Mouse (Mus musculus) stomach, postnatal 0 days (tissue): ENCODE measurements at regions not wholly inside any gene's neighbourhood (a gene's known extent, or its start where the extent isn't known, plus 50 kb on each side); places are given as distances from the start of the nearest gene placed in this dataset.

Experiments
- ATAC-seq: fragments of 200-750 bp; cut with Nextera tagmentation; 2 replicates; pipeline ENCODE4 v1.8.0; 2017; ENCODE audit not compliant: low FRiP score, low TSS enrichment
- DNase-seq: peaks from one replicate; pipeline ENCODE4 v3.0.0-alpha.2; 2016; ENCODE audit warnings: low spot score
- H3K27ac ChIP-seq: fragments of 300-500 bp; sonication (generic); replicated peaks from 2 replicates; pipeline ENCODE4 v1.5.1; 2014; ENCODE audit warnings: mild to moderate bottlenecking, control low read depth
- H3K27me3 ChIP-seq: fragments of 300-500 bp; sonication (generic); 2 replicates; pipeline ENCODE4 v1.6.1; 2014; ENCODE audit warnings: low read length; ENCODE audit not compliant: control insufficient read depth, insufficient read depth
- H3K36me3 ChIP-seq: fragments of 300-500 bp; sonication (generic); 2 replicates; pipeline ENCODE4 v1.6.1; 2014; ENCODE audit warnings: low read length, mixed read lengths; ENCODE audit not compliant: control insufficient read depth, insufficient read depth
- H3K4me1 ChIP-seq: fragments of 300-500 bp; sonication (generic); replicated peaks from 2 replicates; pipeline ENCODE4 v1.6.1; 2014; ENCODE audit warnings: antibody characterized with exemption; ENCODE audit not compliant: control insufficient read depth, insufficient read depth
- H3K4me2 ChIP-seq: fragments of 300-500 bp; sonication (generic); replicated peaks from 2 replicates; pipeline ENCODE4 v1.6.1; 2014; ENCODE audit warnings: low read depth, mild to moderate bottlenecking, control low read depth, moderate library complexity
- H3K4me3 ChIP-seq: fragments of 300-500 bp; sonication (generic); 2 replicates; pipeline ENCODE4 v1.5.1; 2014; ENCODE audit warnings: low read depth, low read length, control low read depth
- H3K9ac ChIP-seq: fragments of 300-500 bp; sonication (generic); 2 replicates; pipeline ENCODE4 v1.6.1; 2014; ENCODE audit warnings: mild to moderate bottlenecking, low read length, control low read depth, mixed read lengths
- H3K9me3 ChIP-seq: fragments of 300-500 bp; sonication (generic); 2 replicates; pipeline ENCODE4 v1.6.1; 2016; ENCODE audit warnings: low read length; ENCODE audit not compliant: control insufficient read depth
- CTCF ChIP-seq: IDR thresholded peaks from 2 replicates; pipeline ENCODE4 v1.5.1; 2016; ENCODE audit warnings: antibody characterized with exemption, low read depth, mild to moderate bottlenecking, moderate library complexity
- EP300 ChIP-seq: optimal IDR thresholded peaks from 2 replicates; pipeline ENCODE3; 2016; ENCODE audit warnings: antibody characterized with exemption
- WGBS: fragments of 180-500 bp; shearing (Covaris S2); extraction: QIAGEN DNeasy Blood & Tissue Kit; methylation state at CpG from one replicate; pipeline ENCODE4 v1.1.7; 2014; 5-methylcytosine and 5-hydroxymethylcytosine counted together

DNA sequence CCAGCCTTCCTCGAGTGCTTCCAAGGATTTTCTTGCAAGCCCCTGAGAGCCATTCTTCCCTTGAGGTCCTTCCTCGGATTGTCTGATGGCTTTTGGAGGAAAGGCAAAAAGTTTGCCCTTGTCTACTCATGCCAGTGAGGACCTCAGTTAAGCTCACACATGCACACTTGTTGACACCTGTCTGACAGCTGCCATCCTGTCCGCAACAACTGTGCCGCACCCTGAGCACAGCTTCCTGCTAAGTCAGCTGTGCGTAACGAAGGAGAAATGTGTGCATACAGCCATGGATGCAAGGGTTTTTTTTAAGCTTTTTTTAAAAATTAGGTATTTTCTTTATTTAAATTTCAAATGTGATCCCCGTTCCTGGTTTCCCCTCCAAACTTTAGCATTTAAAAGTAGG lies 293.8 kb downstream of the Adgrl2 start:
- no peak overlapping the region for H3K4me3 ChIP-seq
- H3K9ac ChIP-seq: no peak overlapping the region
- 75% methylated on average over 7 of the region's 7 CpGs for WGBS
- TF ChIP-seq EP300: no peak
- TF ChIP-seq CTCF: no peak
- ATAC-seq (no peak), DNase-seq (no peak)
- H3K4me2 ChIP-seq: no peak overlapping the region
- no peaks in the 10 kb centered on the region for H3K4me1 ChIP-seq
- H3K27me3 ChIP-seq: no peaks in the 10 kb centered on the region
- no peaks in the 10 kb centered on the region for H3K9me3 ChIP-seq
- no peak overlapping the region for H3K27ac ChIP-seq
- no peaks in the 10 kb centered on the region for H3K36me3 ChIP-seq

DNA sequence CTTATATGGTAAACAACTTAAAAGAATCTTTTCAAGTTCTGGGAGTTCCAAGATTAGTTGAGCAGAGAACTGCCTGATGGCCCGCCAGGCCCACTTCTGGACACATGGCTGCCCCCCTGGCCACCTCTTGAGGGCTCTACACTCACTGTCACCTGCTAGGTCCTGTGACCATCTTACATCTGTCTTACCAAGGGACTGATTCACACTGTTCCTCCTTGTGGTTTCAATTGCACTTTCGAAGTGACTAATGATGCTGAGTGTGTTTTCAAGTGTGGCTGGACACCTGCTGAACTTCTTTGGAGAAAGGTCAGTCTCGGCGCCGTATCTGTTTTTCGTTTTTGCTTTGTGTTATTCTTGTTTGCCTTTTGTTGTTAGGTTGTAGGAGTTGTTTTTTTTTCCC lies 294.9 kb downstream of the Adgrl2 start:
- no peak overlapping the region for H3K27ac ChIP-seq
- ATAC-seq: no peak
- no peak for DNase-seq
- no peaks in the 10 kb centered on the region for H3K36me3 ChIP-seq
- no peaks in the 10 kb centered on the region for H3K9me3 ChIP-seq
- H3K4me3 ChIP-seq: no peak overlapping the region
- WGBS: 89% methylated on average over 6 of the region's 6 CpGs
- no peak overlapping the region for H3K4me2 ChIP-seq
- TF ChIP-seq CTCF: no peak
- no peaks in the 10 kb centered on the region for H3K27me3 ChIP-seq
- H3K9ac ChIP-seq: no peak overlapping the region
- H3K4me1 ChIP-seq: no peaks in the 10 kb centered on the region

DNA sequence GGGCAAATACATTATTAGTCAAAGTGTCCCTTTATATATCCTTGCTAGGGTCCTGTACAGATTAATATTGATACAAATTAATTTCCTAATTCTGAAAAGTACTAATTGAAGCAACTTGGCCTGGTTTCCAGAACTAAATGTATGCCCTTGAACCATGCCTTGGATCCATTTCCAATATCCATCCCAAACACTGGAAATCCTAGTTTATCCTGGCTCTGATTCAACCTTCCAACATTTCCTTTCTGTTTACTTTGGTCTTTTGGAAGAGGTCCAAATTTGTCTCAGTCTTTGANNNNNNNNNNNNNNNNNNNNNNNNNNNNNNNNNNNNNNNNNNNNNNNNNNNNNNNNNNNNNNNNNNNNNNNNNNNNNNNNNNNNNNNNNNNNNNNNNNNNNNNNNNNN lies 307.2 kb downstream of the Adgrl2 start:
- no peak for DNase-seq
- no peak for ATAC-seq

DNA sequence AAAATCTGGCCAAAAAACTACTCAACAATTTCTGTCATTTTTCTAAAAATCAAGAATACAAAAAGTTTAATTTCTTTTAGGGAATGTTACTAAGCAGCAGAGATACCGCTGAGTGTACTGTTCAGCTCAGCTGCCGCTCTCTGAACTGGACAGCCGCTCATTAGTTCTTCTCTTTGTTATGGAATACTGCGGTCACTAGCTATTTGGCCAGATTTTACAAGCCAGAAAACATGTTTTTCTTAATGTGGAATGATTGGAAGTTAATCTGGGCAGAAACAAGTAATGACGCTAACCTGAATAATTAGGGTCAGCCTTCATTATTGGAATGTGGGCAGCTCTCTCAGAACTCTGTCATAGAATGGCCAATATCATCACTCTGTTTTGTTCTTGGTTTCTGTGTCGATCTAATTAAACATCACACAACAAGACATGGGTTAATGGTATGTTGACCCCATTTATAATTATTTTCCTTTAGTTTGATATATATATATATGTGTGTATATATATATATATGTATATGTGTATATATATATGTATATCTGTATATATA lies 307.8 kb downstream of the Adgrl2 start:
- ATAC-seq (no peak), DNase-seq (no peak)
- Histone ChIP-seq H3K27me3 (no peaks in the 10 kb centered on the region), H3K4me1 (no peaks in the 10 kb centered on the region), H3K27ac (no peak overlapping the region), H3K9me3 (no peaks in the 10 kb centered on the region), H3K4me3 (no peak overlapping the region), H3K36me3 (no peaks in the 10 kb centered on the region), H3K9ac (no peak overlapping the region), H3K4me2 (no peak overlapping the region)
- TF ChIP-seq CTCF: no peak
- TF ChIP-seq EP300: no peak
- 79% methylated on average over 6 of the region's 6 CpGs for WGBS

More for the DNA sequence above, 307.2 kb downstream of the Adgrl2 start:
- Histone ChIP-seq H3K27me3 (no peaks in the 10 kb centered on the region), H3K36me3 (no peaks in the 10 kb centered on the region), H3K27ac (no peak overlapping the region), H3K4me1 (no peaks in the 10 kb centered on the region), H3K9ac (no peak overlapping the region), H3K9me3 (no peaks in the 10 kb centered on the region), H3K4me3 (no peak overlapping the region), H3K4me2 (no peak overlapping the region)
- TF ChIP-seq CTCF (no peak), EP300 (no peak)

DNA sequence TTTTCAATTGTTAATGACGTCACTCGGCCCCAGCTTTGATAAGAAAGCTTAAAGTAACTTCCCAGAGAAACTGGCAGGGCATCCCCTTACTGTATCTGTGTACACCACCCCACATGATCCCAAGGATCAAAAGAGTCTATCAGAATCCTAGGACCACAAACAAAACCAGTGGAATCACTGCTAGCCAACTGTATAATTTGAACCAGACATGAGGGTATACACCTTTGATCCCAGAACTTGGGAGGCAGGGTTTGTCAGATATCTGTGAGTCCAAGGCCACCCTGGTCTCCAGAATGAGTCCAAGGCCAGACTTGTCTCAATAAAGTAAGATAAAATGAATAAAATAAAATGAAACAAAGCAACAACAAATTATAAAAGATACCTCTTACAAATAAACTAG lies 309.2 kb downstream of the Adgrl2 start:
- Histone ChIP-seq H3K36me3 (no peaks in the 10 kb centered on the region), H3K4me2 (no peak overlapping the region), H3K27ac (no peak overlapping the region), H3K4me3 (no peak overlapping the region), H3K27me3 (no peaks in the 10 kb centered on the region), H3K9ac (no peak overlapping the region), H3K9me3 (no peaks in the 10 kb centered on the region), H3K4me1 (no peaks in the 10 kb centered on the region)
- WGBS: 53% methylated on average over 2 of the region's 2 CpGs
- TF ChIP-seq EP300: no peak
- no peak for TF ChIP-seq CTCF
- DNase-seq (no peak), ATAC-seq (no peak)

DNA sequence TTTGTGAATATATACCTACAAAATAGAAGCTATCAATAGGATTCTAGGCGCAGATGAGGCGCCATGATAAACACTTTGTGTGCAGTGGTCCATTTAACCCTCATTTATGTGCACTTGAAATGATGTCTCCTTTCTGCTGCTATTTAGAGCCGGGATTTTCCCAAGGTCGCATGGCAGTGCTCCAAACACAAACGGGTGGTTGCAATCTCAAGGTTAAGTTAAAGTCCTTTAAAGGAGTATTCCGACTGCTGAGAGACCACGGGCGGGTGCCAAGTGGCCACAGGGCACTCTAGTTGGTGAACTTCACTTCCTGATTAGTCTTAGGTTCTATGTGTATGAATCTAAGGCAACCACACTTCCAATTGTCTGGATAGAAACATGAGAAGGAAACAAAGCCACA lies 309.6 kb downstream of the Adgrl2 start:
- Histone ChIP-seq H3K36me3 (no peaks in the 10 kb centered on the region), H3K27me3 (no peaks in the 10 kb centered on the region), H3K4me1 (no peaks in the 10 kb centered on the region), H3K27ac (no peak overlapping the region), H3K9me3 (no peaks in the 10 kb centered on the region), H3K4me2 (no peak overlapping the region), H3K9ac (no peak overlapping the region), H3K4me3 (no peak overlapping the region)
- ATAC-seq: no peak
- no peak for TF ChIP-seq EP300
- WGBS: 65% methylated on average over 8 of the region's 8 CpGs
- DNase-seq: no peak
